23 mouse cellular contexts compared by ENCODE assay signal in the genomic region with DNA sequence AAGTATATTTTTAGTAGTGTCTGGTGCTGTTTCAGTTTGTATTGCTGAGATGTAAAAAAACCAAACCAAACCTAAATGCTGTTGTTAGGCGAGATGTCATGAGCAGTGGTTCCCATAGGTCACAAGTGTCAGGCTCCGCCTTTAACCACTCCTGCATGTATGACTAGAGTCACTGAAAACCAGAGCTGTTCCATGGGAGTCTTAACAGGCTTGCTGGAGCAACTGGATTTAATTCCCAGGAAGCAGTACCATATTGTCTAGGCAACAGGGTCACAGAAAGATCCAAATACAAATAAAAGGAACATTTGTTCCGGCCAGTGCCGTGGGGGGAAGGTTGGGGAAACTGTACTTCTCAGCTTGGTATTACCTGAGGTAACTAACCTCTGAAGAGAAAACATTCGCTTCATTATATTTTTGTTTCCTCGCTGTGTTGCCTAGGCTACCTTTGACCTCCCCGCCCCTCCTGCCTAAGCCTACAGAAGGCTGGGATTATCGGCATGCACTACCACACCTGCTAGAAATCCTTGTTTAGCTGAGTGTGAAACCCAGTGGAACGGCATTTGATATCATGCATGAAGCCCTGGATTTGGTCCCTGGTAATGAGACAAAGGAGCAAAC.
DNase-seq lines count a peak whose midpoint lies in the region; ATAC-seq and TF ChIP-seq lines count a peak whose summit lies in the region.
"Had no signal": no experiment of that assay in that cellular context is flagged by ENCODE, and none has a peak within 500 bp of the region (broad histone marks: within the 10 kb centered on the region; RNA-seq: fewer than 3 reads in every experiment).

No protein-coding gene starts in this region.

- 59% methylated on average over 9 of the region's 9 CpGs for WGBS in embryonic facial prominence, embryonic 11.5 days
- WGBS in limb, embryonic 14.5 days, result 69% methylated on average over 9 of the region's 9 CpGs

- no peaks in the 10 kb centered on the region for H3K9me3 ChIP-seq in embryonic facial prominence, embryonic 11.5 days (replicated peaks; ENCODE audit: control insufficient read depth, low read length)
- H3K9me3 ChIP-seq in limb, embryonic 14.5 days (ENCODE audit: control insufficient read depth, low read length), result no peaks in the 10 kb centered on the region
- H3K9me3 ChIP-seq: embryonic facial prominence, embryonic 15.5 days; heart, embryonic 13.5 days; hindbrain, embryonic 15.5 days; limb, embryonic 12.5 days; liver, embryonic 13.5 days; neural tube, embryonic 15.5 days had no signal

- ATAC-seq in embryonic facial prominence, embryonic 11.5 days (replicated peaks; ENCODE audit: insufficient number of reproducible peaks, low FRiP score, low TSS enrichment, low read depth), result no peak
- ATAC-seq in limb, embryonic 14.5 days (ENCODE audit: low FRiP score, low read depth), result peak; percentile 55; the same call in 1 of the 2 replicates
- no peak for ATAC-seq in activated CD4-positive, CD25-positive, alpha-beta regulatory T cell, adult 4 months
- ATAC-seq: forebrain, embryonic 16.5 days had no signal

- no peaks in the 10 kb centered on the region; the same call in 1 of the 2 replicates for H3K4me1 ChIP-seq in embryonic facial prominence, embryonic 11.5 days (ENCODE audit: control insufficient read depth, insufficient read depth, low read length)
- no peaks in the 10 kb centered on the region for H3K4me1 ChIP-seq in limb, embryonic 14.5 days (ENCODE audit: control insufficient read depth, insufficient read depth, low read length)
- H3K4me1 ChIP-seq: embryonic facial prominence, embryonic 15.5 days; hindbrain, embryonic 15.5 days; liver, embryonic 13.5 days; neural tube, embryonic 15.5 days had no signal

- no peak overlapping the region for H3K9ac ChIP-seq in embryonic facial prominence, embryonic 11.5 days (replicated peaks; ENCODE audit: low read length)
- no peak overlapping the region for H3K9ac ChIP-seq in limb, embryonic 14.5 days (ENCODE audit: low read depth, low read length, severe bottlenecking)
- H3K9ac ChIP-seq: embryonic facial prominence, embryonic 15.5 days; heart, embryonic 13.5 days; hindbrain, embryonic 15.5 days; limb, embryonic 12.5 days; liver, embryonic 13.5 days; lung, embryonic 14.5 days; neural tube, embryonic 15.5 days had no signal

- H3K4me3 ChIP-seq in embryonic facial prominence, embryonic 11.5 days (ENCODE audit: low read depth, low read length), result no peak overlapping the region
- no peak overlapping the region for H3K4me3 ChIP-seq in limb, embryonic 14.5 days (replicated peaks; ENCODE audit: low read length)
- H3K4me3 ChIP-seq: embryonic facial prominence, embryonic 15.5 days; heart, adult 2 months; heart, embryonic 13.5 days; hindbrain, embryonic 15.5 days; limb, embryonic 12.5 days; liver, embryonic 13.5 days; neural tube, embryonic 15.5 days had no signal

- H3K27me3 ChIP-seq in embryonic facial prominence, embryonic 11.5 days (ENCODE audit: control insufficient read depth, insufficient read depth, low read length), result no peaks in the 10 kb centered on the region
- H3K27me3 ChIP-seq in limb, embryonic 14.5 days (ENCODE audit: control insufficient read depth, insufficient read depth, low read length), result no peaks in the 10 kb centered on the region
- H3K27me3 ChIP-seq: embryonic facial prominence, embryonic 15.5 days; heart, embryonic 13.5 days; hindbrain, embryonic 15.5 days; limb, embryonic 12.5 days; liver, embryonic 13.5 days; neural tube, embryonic 15.5 days had no signal

- no peak for TF ChIP-seq POLR2A in limb, embryonic 14.5 days (IDR thresholded peaks at IDR 0.05; ENCODE audit: borderline replicate concordance, extremely low read depth, insufficient read depth, insufficient read length)

- no peak overlapping the region for H3K4me2 ChIP-seq in embryonic facial prominence, embryonic 11.5 days (ENCODE audit: low read depth, low read length)
- H3K4me2 ChIP-seq in limb, embryonic 14.5 days (replicated peaks; ENCODE audit: low read depth, low read length, severe bottlenecking), result no peak overlapping the region
- H3K4me2 ChIP-seq: embryonic facial prominence, embryonic 15.5 days; heart, embryonic 13.5 days; hindbrain, embryonic 15.5 days; limb, embryonic 12.5 days; liver, embryonic 13.5 days; lung, embryonic 14.5 days; neural tube, embryonic 15.5 days had no signal

- no peak overlapping the region for H3K27ac ChIP-seq in embryonic facial prominence, embryonic 11.5 days (replicated peaks; ENCODE audit: low read depth, low read length)
- H3K27ac ChIP-seq in limb, embryonic 14.5 days (replicated peaks; ENCODE audit: low read depth, low read length), result no peak overlapping the region
- H3K27ac ChIP-seq: embryonic facial prominence, embryonic 15.5 days; heart, adult 2 months; heart, embryonic 13.5 days; hindbrain, embryonic 15.5 days; kidney, postnatal 0 days; limb, embryonic 12.5 days; liver, embryonic 13.5 days; neural tube, embryonic 15.5 days had no signal

- peak; percentile 27 for DNase-seq in embryo, embryonic 10.5 days (ENCODE audit: low spot score)
- DNase-seq in embryo, embryonic 9.5 days (ENCODE audit: extremely low spot score), result no peak
- peak; percentile 8 for DNase-seq in kidney, postnatal 14 days
- no peak for DNase-seq in kidney, postnatal 10 days
- DNase-seq in embryonic facial prominence, embryonic 11.5 days (ENCODE audit: low spot score), result peak; percentile 48
- DNase-seq in limb, embryonic 14.5 days (ENCODE audit: low spot score), result no peak
- no peak for DNase-seq in lung, postnatal 36 days
- DNase-seq: adrenal gland, postnatal 10 days; cerebellum, adult 9-10 months; gastrocnemius, postnatal 36 days; heart, adult 2 months; heart, postnatal 14 days; kidney, adult 2 months; liver, embryonic 13.5 days; lung, embryonic 14.5 days had no signal

- H3K36me3 ChIP-seq in embryonic facial prominence, embryonic 11.5 days (replicated peaks; ENCODE audit: control insufficient read depth, insufficient read depth, low read depth, low read length), result no peaks in the 10 kb centered on the region
- H3K36me3 ChIP-seq in limb, embryonic 14.5 days (ENCODE audit: control insufficient read depth, insufficient read depth, low read length), result no peaks in the 10 kb centered on the region
- H3K36me3 ChIP-seq: embryonic facial prominence, embryonic 15.5 days; heart, embryonic 13.5 days; hindbrain, embryonic 15.5 days; limb, embryonic 12.5 days; liver, embryonic 13.5 days; neural tube, embryonic 15.5 days had no signal

Comparison
In these comparisons a context has a peak if more than half of its experiments do, and no peak if none do; other contexts are left out.
1. DNase-seq: peak in embryo, embryonic 10.5 days (single experiment), kidney, postnatal 14 days (single experiment) and embryonic facial prominence, embryonic 11.5 days (single experiment); none in embryo, embryonic 9.5 days (single experiment), kidney, postnatal 10 days (single experiment), limb, embryonic 14.5 days (single experiment) and lung, postnatal 36 days (single experiment).